Mouse (Mus musculus) cortical plate, adult 2 months (tissue): Measurements from ENCODE around the gene Ero1l.

Experiments used
- CTCF ChIP-seq: fragments of 200-500 bp; IDR thresholded peaks from 2 replicates; pipeline ENCODE4 v1.5.1; 2011; ENCODE audit warnings: mild to moderate bottlenecking, control low read depth, low read length; ENCODE audit not compliant: insufficient read depth; ENCODE audit errors: extremely low read depth
- POLR2A ChIP-seq: fragments of 200-500 bp; IDR thresholded peaks from 2 replicates; pipeline ENCODE4 v1.6.1; 2011; ENCODE audit warnings: mild to moderate bottlenecking, low read length, control low read depth; ENCODE audit not compliant: insufficient read depth; ENCODE audit errors: extremely low read depth

DNA sequence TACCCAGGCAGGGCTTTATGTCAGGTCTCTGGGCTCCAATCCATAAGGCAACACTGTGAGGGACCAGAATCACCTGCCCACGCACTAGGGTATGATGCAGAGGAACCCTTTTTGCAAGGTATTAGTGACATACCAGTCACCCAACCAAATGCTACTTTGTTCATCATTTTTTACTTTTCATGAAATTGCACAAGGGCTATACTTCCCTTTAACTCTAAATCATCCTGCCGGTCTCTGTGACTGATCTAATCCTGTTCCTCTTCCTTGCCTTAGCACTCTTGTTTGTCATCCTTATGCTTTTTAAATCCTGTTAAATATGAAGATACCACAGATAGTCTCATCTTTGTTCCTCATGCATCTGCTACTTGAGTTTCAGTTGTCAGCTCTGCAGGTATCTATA is 79.5 kb downstream of the Ero1l start:
- no peak for TF ChIP-seq POLR2A
- no peak for TF ChIP-seq CTCF
